Mouse (Mus musculus): ENCODE measurements around the gene Ablim2. TPM values are rescaled to one million over a fixed set of nuclear protein-coding genes. Genes with fewer than 3 reads are reported as not detected.

Gene Ablim2
- total RNA-seq, 1 experiment, result 1.6 TPM

DNA sequence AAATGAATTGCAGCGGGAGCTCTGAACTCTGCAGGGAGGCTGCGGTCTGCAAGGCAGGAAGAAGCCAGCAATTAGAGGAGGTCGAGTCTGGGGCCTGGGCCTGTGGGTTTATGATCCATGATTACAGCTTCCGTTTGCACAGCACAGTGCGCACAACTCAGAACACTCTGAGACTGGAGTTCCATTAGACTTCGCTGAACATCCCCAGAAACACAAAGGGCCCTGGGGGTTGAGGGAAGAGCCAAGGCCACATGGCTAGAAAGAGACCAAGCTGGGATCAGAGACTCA is 16.4 kb downstream of the Ablim2 start:
- no peak for DNase-seq (ENCODE audit: low read depth, low spot score)

DNA sequence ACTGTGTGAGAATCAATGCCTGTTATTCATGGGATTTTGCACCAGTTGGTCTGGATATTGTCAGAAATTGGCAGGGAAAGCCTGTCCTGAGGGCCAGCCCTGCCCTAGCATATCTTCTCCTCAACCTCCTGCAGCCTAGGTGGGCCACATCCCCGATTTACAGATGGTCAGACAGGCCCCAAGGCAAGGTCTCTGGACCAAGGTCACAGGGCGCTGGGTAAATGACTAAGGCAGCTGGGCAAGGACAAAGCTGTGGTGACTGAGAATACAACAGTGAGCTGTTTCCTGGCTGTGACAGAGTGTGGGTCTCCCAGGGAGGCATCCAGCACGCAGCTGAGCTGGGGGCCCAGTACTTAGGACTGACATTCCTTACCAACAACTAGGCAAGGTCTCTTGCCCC is 23.4 kb downstream of the Ablim2 start:
- no peak for DNase-seq (ENCODE audit: low read depth, low spot score)
- Histone ChIP-seq H3K9ac (ENCODE audit: insufficient read depth, low read depth, low read length, poor library complexity, severe bottlenecking) (no peak overlapping the region), H3K27ac (ENCODE audit: insufficient read depth, low read depth, low read length, poor library complexity, severe bottlenecking) (no peak overlapping the region), H3K36me3 (ENCODE audit: control insufficient read depth, insufficient read depth, low read length, poor library complexity, severe bottlenecking) (no peaks in the 10 kb centered on the region), H3K4me3 (ENCODE audit: insufficient read depth in 1 of 2, low read depth in 1 of 2, low read length in 2 of 2, poor library complexity in 1 of 2, severe bottlenecking in 1 of 2) (no peak overlapping the region), H3K9me3 (ENCODE audit: control insufficient read depth, insufficient read depth, low read depth, low read length) (peaks cover 1% of the 10 kb centered on the region; the same call in 1 of the 2 replicates), H3K4me1 (ENCODE audit: control insufficient read depth in 2 of 2, insufficient read depth in 2 of 2, low read length in 2 of 2, poor library complexity in 1 of 2) (peaks cover 8 to 13% of the 10 kb centered on the region in 2 experiments)
- TF ChIP-seq MAFK (IDR thresholded peaks at IDR 0.05; ENCODE audit: insufficient read depth, low read depth, low read length), result no peak
- TF ChIP-seq ZNF384 (IDR thresholded peaks at IDR 0.05; ENCODE audit: low read depth, low read length), result no peak
- TF ChIP-seq HCFC1 (IDR thresholded peaks at IDR 0.05; ENCODE audit: borderline replicate concordance, insufficient read depth, low read length), result no peak
- TF ChIP-seq ZC3H11A (IDR thresholded peaks at IDR 0.05; ENCODE audit: borderline replicate concordance, low read depth, low read length), result no peak
- no peak for TF ChIP-seq CHD2 (IDR thresholded peaks at IDR 0.05; ENCODE audit: low read depth, low read length)
- in situ Hi-C loops (cut with MboI; ENCODE audit: low sequenced_read_pairs in 2 of 2, unreplicated experiment in 2 of 2), result no loop called here

More for the DNA sequence above, 16.4 kb downstream of the Ablim2 start:
- H3K36me3 ChIP-seq (ENCODE audit: control insufficient read depth, insufficient read depth, low read length, poor library complexity, severe bottlenecking), result no peaks in the 10 kb centered on the region
- peak overlapping the region; percentile 13; the same call in 1 of the 2 replicates for H3K9ac ChIP-seq (ENCODE audit: insufficient read depth, low read depth, low read length, poor library complexity, severe bottlenecking)
- no peaks in the 10 kb centered on the region for H3K9me3 ChIP-seq (ENCODE audit: control insufficient read depth, insufficient read depth, low read depth, low read length)
- H3K4me1 ChIP-seq (ENCODE audit: control insufficient read depth in 2 of 2, insufficient read depth in 2 of 2, low read length in 2 of 2, poor library complexity in 1 of 2), result peaks cover 12 to 36% of the 10 kb centered on the region in 2 experiments
- TF ChIP-seq CHD2 (IDR thresholded peaks at IDR 0.05; ENCODE audit: low read depth, low read length) (no peak), MAFK (IDR thresholded peaks at IDR 0.05; ENCODE audit: insufficient read depth, low read depth, low read length) (no peak), ZNF384 (IDR thresholded peaks at IDR 0.05; ENCODE audit: low read depth, low read length) (no peak), ZC3H11A (IDR thresholded peaks at IDR 0.05; ENCODE audit: borderline replicate concordance, low read depth, low read length) (no peak), HCFC1 (IDR thresholded peaks at IDR 0.05; ENCODE audit: borderline replicate concordance, insufficient read depth, low read length) (no peak)
- in situ Hi-C loops (cut with MboI; ENCODE audit: low sequenced_read_pairs in 2 of 2, unreplicated experiment in 2 of 2), result no loop called here
- no peak overlapping the region for H3K4me3 ChIP-seq (ENCODE audit: insufficient read depth in 1 of 2, low read depth in 1 of 2, low read length in 2 of 2, poor library complexity in 1 of 2, severe bottlenecking in 1 of 2)
- no peak overlapping the region for H3K27ac ChIP-seq (ENCODE audit: insufficient read depth, low read depth, low read length, poor library complexity, severe bottlenecking)

DNA sequence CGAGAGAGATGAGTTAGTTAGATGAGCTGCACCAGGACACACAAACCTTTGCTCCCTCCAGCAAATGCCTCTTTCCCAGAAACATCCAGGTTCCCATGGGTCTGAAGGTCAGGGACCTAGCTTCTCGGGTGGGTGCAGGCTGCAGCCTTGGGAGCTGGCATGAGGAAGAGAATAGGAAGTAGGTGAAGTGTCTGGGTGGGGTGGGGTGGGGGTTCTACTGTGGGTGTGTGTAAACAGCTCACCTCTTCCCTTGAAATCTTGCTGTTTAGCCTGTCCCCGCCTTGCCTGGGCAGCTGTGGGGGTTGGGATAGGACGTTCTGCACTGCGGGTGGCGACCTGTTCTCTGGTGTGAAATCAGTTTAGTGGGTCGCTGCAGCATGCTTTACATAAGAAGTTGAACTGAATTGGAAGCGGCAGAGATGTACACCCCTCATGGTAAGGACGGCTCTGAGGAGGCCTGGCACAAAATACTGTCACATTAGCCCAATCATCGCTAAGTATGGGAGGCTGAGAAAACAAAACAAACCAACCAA is 25.0 kb downstream of the Ablim2 start:
- no peak overlapping the region for H3K4me3 ChIP-seq (ENCODE audit: insufficient read depth in 1 of 2, low read depth in 1 of 2, low read length in 2 of 2, poor library complexity in 1 of 2, severe bottlenecking in 1 of 2)
- TF ChIP-seq HCFC1 (IDR thresholded peaks at IDR 0.05; ENCODE audit: borderline replicate concordance, insufficient read depth, low read length), result no peak
- no peak for TF ChIP-seq ZC3H11A (IDR thresholded peaks at IDR 0.05; ENCODE audit: borderline replicate concordance, low read depth, low read length)

DNA sequence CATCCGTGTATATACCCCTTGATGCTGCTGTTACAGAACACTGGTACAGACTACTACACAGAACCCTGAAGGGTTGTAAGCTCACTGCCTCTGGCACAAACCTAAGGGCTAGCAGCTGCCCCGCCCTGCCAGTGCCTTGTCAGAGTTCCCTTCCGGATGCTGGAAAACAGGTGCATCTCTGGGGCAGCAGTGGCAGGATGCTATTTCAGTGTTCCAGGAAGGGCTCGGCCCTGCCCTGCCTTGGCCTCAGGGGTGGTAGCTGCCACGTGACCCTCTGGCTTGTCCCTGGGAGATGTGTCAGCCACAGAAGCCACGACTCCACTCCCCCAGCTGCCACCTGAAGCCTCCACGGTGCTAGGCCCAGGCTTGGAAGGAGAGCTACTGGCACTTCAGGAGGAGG is 28.2 kb downstream of the Ablim2 start:
- H3K9ac ChIP-seq (ENCODE audit: insufficient read depth, low read depth, low read length, poor library complexity, severe bottlenecking), result no peak overlapping the region; the same call in 1 of the 2 replicates
- TF ChIP-seq ZC3H11A (IDR thresholded peaks at IDR 0.05; ENCODE audit: borderline replicate concordance, low read depth, low read length), result no peak
- TF ChIP-seq ZNF384 (IDR thresholded peaks at IDR 0.05; ENCODE audit: low read depth, low read length), result no peak
- H3K4me3 ChIP-seq (ENCODE audit: insufficient read depth in 1 of 2, low read depth in 1 of 2, low read length in 2 of 2, poor library complexity in 1 of 2, severe bottlenecking in 1 of 2), result no peak overlapping the region
- peaks cover 9 to 25% of the 10 kb centered on the region in 2 experiments for H3K4me1 ChIP-seq (ENCODE audit: control insufficient read depth in 2 of 2, insufficient read depth in 2 of 2, low read length in 2 of 2, poor library complexity in 1 of 2)
- H3K27ac ChIP-seq (ENCODE audit: insufficient read depth, low read depth, low read length, poor library complexity, severe bottlenecking), result no peak overlapping the region
- in situ Hi-C loops (cut with MboI; ENCODE audit: low sequenced_read_pairs in 2 of 2, unreplicated experiment in 2 of 2), result no loop called here
- no peaks in the 10 kb centered on the region for H3K9me3 ChIP-seq (ENCODE audit: control insufficient read depth, insufficient read depth, low read depth, low read length)
- no peak for DNase-seq (ENCODE audit: low read depth, low spot score)
- H3K36me3 ChIP-seq (ENCODE audit: control insufficient read depth, insufficient read depth, low read length, poor library complexity, severe bottlenecking), result no peaks in the 10 kb centered on the region

More for the DNA sequence above, 25.0 kb downstream of the Ablim2 start:
- in situ Hi-C loops (cut with MboI; ENCODE audit: low sequenced_read_pairs in 2 of 2, unreplicated experiment in 2 of 2), result no loop called here
- no peaks in the 10 kb centered on the region for H3K36me3 ChIP-seq (ENCODE audit: control insufficient read depth, insufficient read depth, low read length, poor library complexity, severe bottlenecking)
- H3K9me3 ChIP-seq (ENCODE audit: control insufficient read depth, insufficient read depth, low read depth, low read length), result peaks cover 1% of the 10 kb centered on the region; the same call in 1 of the 2 replicates
- H3K4me1 ChIP-seq (ENCODE audit: control insufficient read depth in 2 of 2, insufficient read depth in 2 of 2, low read length in 2 of 2, poor library complexity in 1 of 2), result peaks cover 9 to 13% of the 10 kb centered on the region in 2 experiments
- DNase-seq (ENCODE audit: low read depth, low spot score), result no peak
- H3K27ac ChIP-seq (ENCODE audit: insufficient read depth, low read depth, low read length, poor library complexity, severe bottlenecking), result no peak overlapping the region
- no peak overlapping the region for H3K9ac ChIP-seq (ENCODE audit: insufficient read depth, low read depth, low read length, poor library complexity, severe bottlenecking)

DNA sequence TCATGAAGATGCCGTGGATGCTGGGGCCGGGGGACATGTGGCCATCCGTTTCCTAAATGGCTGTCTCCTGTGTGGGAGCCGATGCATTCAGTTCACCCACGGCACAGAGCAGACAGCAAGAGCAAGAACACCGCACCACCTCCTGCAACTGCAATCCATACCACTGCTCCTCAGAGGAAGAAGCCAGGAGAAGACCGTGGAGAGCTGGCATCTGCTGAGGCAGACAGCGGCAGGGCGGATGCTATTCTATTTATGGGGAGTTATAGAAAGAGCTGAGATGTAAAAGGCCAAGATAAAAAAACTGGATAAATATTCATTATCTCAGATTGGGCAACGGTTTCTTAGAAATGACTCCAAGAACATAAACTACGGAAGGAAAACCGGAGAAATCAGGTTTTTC is 30.2 kb downstream of the Ablim2 start:
- Histone ChIP-seq H3K27ac (ENCODE audit: insufficient read depth, low read depth, low read length, poor library complexity, severe bottlenecking) (no peak overlapping the region), H3K4me1 (ENCODE audit: control insufficient read depth in 2 of 2, insufficient read depth in 2 of 2, low read length in 2 of 2, poor library complexity in 1 of 2) (peaks cover 15 to 23% of the 10 kb centered on the region in 2 experiments), H3K9me3 (ENCODE audit: control insufficient read depth, insufficient read depth, low read depth, low read length) (no peaks in the 10 kb centered on the region), H3K9ac (ENCODE audit: insufficient read depth, low read depth, low read length, poor library complexity, severe bottlenecking) (no peak overlapping the region), H3K4me3 (ENCODE audit: insufficient read depth in 1 of 2, low read depth in 1 of 2, low read length in 2 of 2, poor library complexity in 1 of 2, severe bottlenecking in 1 of 2) (no peak overlapping the region), H3K36me3 (ENCODE audit: control insufficient read depth, insufficient read depth, low read length, poor library complexity, severe bottlenecking) (no peaks in the 10 kb centered on the region)
- TF ChIP-seq MAFK (IDR thresholded peaks at IDR 0.05; ENCODE audit: insufficient read depth, low read depth, low read length) (no peak), HCFC1 (IDR thresholded peaks at IDR 0.05; ENCODE audit: borderline replicate concordance, insufficient read depth, low read length) (no peak), ZC3H11A (IDR thresholded peaks at IDR 0.05; ENCODE audit: borderline replicate concordance, low read depth, low read length) (no peak), CHD2 (IDR thresholded peaks at IDR 0.05; ENCODE audit: low read depth, low read length) (no peak), ZNF384 (IDR thresholded peaks at IDR 0.05; ENCODE audit: low read depth, low read length) (no peak)
- DNase-seq (ENCODE audit: low read depth, low spot score), result no peak
- in situ Hi-C loops (cut with MboI; ENCODE audit: low sequenced_read_pairs in 2 of 2, unreplicated experiment in 2 of 2), result no loop called here
